8 mouse cellular contexts compared by ENCODE assay signal in the genomic region with DNA sequence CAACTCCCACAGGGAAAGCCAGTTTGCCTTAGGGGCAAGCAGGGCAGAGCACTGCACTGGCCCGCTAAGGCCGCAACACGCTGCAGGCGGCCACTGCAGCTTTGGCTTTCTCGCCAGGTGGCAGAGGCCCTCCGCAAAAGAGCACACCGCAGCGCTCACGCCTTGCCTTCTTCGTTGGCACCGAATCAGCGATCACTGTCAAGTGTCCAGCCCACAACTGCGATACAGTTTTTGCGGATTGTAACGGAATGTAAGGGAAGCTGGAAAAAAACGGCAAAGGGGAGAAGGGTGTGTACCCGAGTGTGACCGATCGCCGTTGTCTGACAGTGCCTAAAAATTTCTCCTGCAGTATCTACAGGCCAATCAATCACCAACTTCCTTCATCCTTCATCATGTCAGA. TPM values are rescaled to one million over a fixed set of nuclear protein-coding genes. Genes with fewer than 3 reads are reported as not detected.
A peak's percentile ranks its signal among the peaks of the same experiment; 100 is the strongest.
DNase-seq lines count a peak whose midpoint lies in the region; ATAC-seq lines count a peak whose summit lies in the region.

No protein-coding gene starts in this region.

- peak overlapping the region; percentile 39; the same call in 1 of the 2 replicates for H3K9ac ChIP-seq in embryonic facial prominence, embryonic 11.5 days (replicated peaks; ENCODE audit: low read length)
- peak overlapping the region; percentile 86 for H3K9ac ChIP-seq in hindbrain, embryonic 16.5 days (ENCODE audit: low read depth, low read length)
- peak overlapping the region; percentile 69 for H3K9ac ChIP-seq in midbrain, embryonic 14.5 days (replicated peaks; ENCODE audit: low read length)

- peak overlapping the region; percentile 91 for H3K4me2 ChIP-seq in embryonic facial prominence, embryonic 11.5 days (ENCODE audit: low read depth, low read length)
- peak overlapping the region; percentile 79 for H3K4me2 ChIP-seq in hindbrain, embryonic 16.5 days (ENCODE audit: low read length)
- peak overlapping the region; percentile 60 for H3K4me2 ChIP-seq in midbrain, embryonic 14.5 days (ENCODE audit: low read length)

- no peaks in the 10 kb centered on the region for H3K4me1 ChIP-seq in embryonic facial prominence, embryonic 11.5 days (ENCODE audit: control insufficient read depth, insufficient read depth, low read length)
- peaks cover 23% of the 10 kb centered on the region for H3K4me1 ChIP-seq in hindbrain, embryonic 16.5 days (ENCODE audit: control insufficient read depth, insufficient read depth, low read depth, low read length)
- peaks cover 11% of the 10 kb centered on the region for H3K4me1 ChIP-seq in midbrain, embryonic 14.5 days (ENCODE audit: control insufficient read depth, insufficient read depth, low read length)

- H3K4me3 ChIP-seq in embryonic facial prominence, embryonic 11.5 days (ENCODE audit: low read depth, low read length) = peak overlapping the region; percentile 64
- peak overlapping the region; percentile 75 for H3K4me3 ChIP-seq in hindbrain, embryonic 16.5 days (ENCODE audit: low read length)
- H3K4me3 ChIP-seq in midbrain, embryonic 14.5 days (replicated peaks; ENCODE audit: low read depth, low read length) = peak overlapping the region; percentile 61

- under 1% methylated on average over 20 of the region's 20 CpGs for WGBS in embryonic facial prominence, embryonic 11.5 days
- WGBS in hindbrain, embryonic 16.5 days = under 1% methylated on average over 20 of the region's 20 CpGs
- WGBS in midbrain, embryonic 14.5 days = under 1% methylated on average over 20 of the region's 20 CpGs

- peak; percentile 36; the same call in 1 of the 2 replicates for ATAC-seq in embryonic facial prominence, embryonic 11.5 days (replicated peaks; ENCODE audit: insufficient number of reproducible peaks, low FRiP score, low TSS enrichment, low read depth)
- peak; percentile 34 for ATAC-seq in hindbrain, embryonic 16.5 days
- ATAC-seq in midbrain, embryonic 14.5 days (ENCODE audit: low FRiP score, low TSS enrichment) = peak; percentile 39

- DNase-seq in kidney, postnatal 10 days = peak; percentile 13
- no peak for DNase-seq in kidney, adult 11 months
- peak; percentile 55 for DNase-seq in Muller cell, postnatal 12 days (ENCODE audit: inconsistent ontology term)
- DNase-seq in embryonic facial prominence, embryonic 11.5 days (ENCODE audit: low spot score) = peak; percentile 41
- DNase-seq in midbrain, embryonic 14.5 days = peak; percentile 78
- DNase-seq in B cell, adult 2 months = no peak
- DNase-seq in natural killer cell, adult 2 months (ENCODE audit: low spot score in 2 of 2) = no peak

- H3K27ac ChIP-seq in embryonic facial prominence, embryonic 11.5 days (replicated peaks; ENCODE audit: low read depth, low read length) = no peak overlapping the region
- H3K27ac ChIP-seq in hindbrain, embryonic 16.5 days (ENCODE audit: low read depth, low read length) = peak overlapping the region; percentile 90
- H3K27ac ChIP-seq in midbrain, embryonic 14.5 days (replicated peaks; ENCODE audit: low read depth, low read length) = peak overlapping the region; percentile 83; the same call in 1 of the 2 replicates

- no peaks in the 10 kb centered on the region for H3K36me3 ChIP-seq in embryonic facial prominence, embryonic 11.5 days (replicated peaks; ENCODE audit: control insufficient read depth, insufficient read depth, low read depth, low read length)
- peaks cover 5% of the 10 kb centered on the region; the same call in 1 of the 2 replicates for H3K36me3 ChIP-seq in hindbrain, embryonic 16.5 days (ENCODE audit: control insufficient read depth, insufficient read depth, low read length)
- H3K36me3 ChIP-seq in midbrain, embryonic 14.5 days (ENCODE audit: control insufficient read depth, insufficient read depth, low read length) = no peaks in the 10 kb centered on the region

- peaks cover 6% of the 10 kb centered on the region for H3K27me3 ChIP-seq in embryonic facial prominence, embryonic 11.5 days (ENCODE audit: control insufficient read depth, insufficient read depth, low read length)
- H3K27me3 ChIP-seq in hindbrain, embryonic 16.5 days (replicated peaks; ENCODE audit: control insufficient read depth, insufficient read depth, low read length) = no peaks in the 10 kb centered on the region
- peaks cover 15% of the 10 kb centered on the region; the same call in 1 of the 2 replicates for H3K27me3 ChIP-seq in midbrain, embryonic 14.5 days (ENCODE audit: control insufficient read depth, insufficient read depth, low read length)

- H3K9me3 ChIP-seq in embryonic facial prominence, embryonic 11.5 days (replicated peaks; ENCODE audit: control insufficient read depth, low read length) = no peaks in the 10 kb centered on the region
- H3K9me3 ChIP-seq in hindbrain, embryonic 16.5 days (ENCODE audit: control insufficient read depth, low read length) = no peaks in the 10 kb centered on the region
- no peaks in the 10 kb centered on the region for H3K9me3 ChIP-seq in midbrain, embryonic 14.5 days (ENCODE audit: control insufficient read depth, low read length)

RNA-seq across cellular contexts. Expression of a gene that starts 0.7 kb away (rescaled TPM):
- 2.3 and 2.8 TPM in 2 replicates for polyA plus RNA-seq in embryonic facial prominence, embryonic 11.5 days (2014; fragmentation: Nextera tagmentation; extraction: Ambion mirVana)
- polyA plus RNA-seq in hindbrain, embryonic 16.5 days (2015; fragmentation: Nextera tagmentation; extraction: Ambion mirVana) = 74.4 and 92.8 TPM in 2 replicates
- 32.1 and 40.6 TPM in 2 replicates for polyA plus RNA-seq in midbrain, embryonic 14.5 days (2014; fragmentation: Nextera tagmentation; extraction: Ambion mirVana)

RNA-seq across cellular contexts. Expression of a gene that starts 1.1 kb away (rescaled TPM):
- 20.7 and 21.8 TPM in 2 replicates for polyA plus RNA-seq in embryonic facial prominence, embryonic 11.5 days (2014; fragmentation: Nextera tagmentation; extraction: Ambion mirVana)
- polyA plus RNA-seq in hindbrain, embryonic 16.5 days (2015; fragmentation: Nextera tagmentation; extraction: Ambion mirVana) = 37.4 and 38.3 TPM in 2 replicates
- 53.2 and 59.8 TPM in 2 replicates for polyA plus RNA-seq in midbrain, embryonic 14.5 days (2014; fragmentation: Nextera tagmentation; extraction: Ambion mirVana)

Comparison
In these comparisons a context has a peak if more than half of its experiments do, and no peak if none do; other contexts are left out.
1. DNase-seq: peak in kidney, postnatal 10 days (single experiment), Muller cell, postnatal 12 days (single experiment), embryonic facial prominence, embryonic 11.5 days (single experiment) and midbrain, embryonic 14.5 days (single experiment); none in kidney, adult 11 months (single experiment), B cell, adult 2 months (0 of 2) and natural killer cell, adult 2 months (0 of 2).
2. Peak in every context shown above with its lines, with median percentiles within 50 percentile points of each other: ATAC-seq, H3K4me2 ChIP-seq, H3K4me3 ChIP-seq and H3K9ac ChIP-seq.